ENCODE assay signal across 15 mouse cellular contexts in genomic region chr5:143255131-143255519, GRCm38 (mm10). TPM values are rescaled to one million over a fixed set of nuclear protein-coding genes. Genes with fewer than 3 reads are reported as not detected.
DNase-seq lines count a peak whose midpoint lies in the region; ATAC-seq and TF ChIP-seq lines count a peak whose summit lies in the region.
"Had no signal": no experiment of that assay in that cellular context is flagged by ENCODE, and none has a peak within 500 bp of the region (broad histone marks: within the 10 kb centered on the region; RNA-seq: fewer than 3 reads in every experiment).

No protein-coding gene starts in this region.

- H3K36me3 ChIP-seq in forebrain, embryonic 10.5 days (replicated peaks), result peaks cover 82% of the 10 kb centered on the region
- peaks cover 60% of the 10 kb centered on the region for H3K36me3 ChIP-seq in forebrain, postnatal 0 days (ENCODE audit: insufficient read depth)
- H3K36me3 ChIP-seq in intestine, embryonic 14.5 days (ENCODE audit: control insufficient read depth, insufficient read depth, low read length), result peaks cover 29% of the 10 kb centered on the region
- H3K36me3 ChIP-seq in intestine, postnatal 0 days (ENCODE audit: control insufficient read depth, insufficient read depth), result peaks cover 22% of the 10 kb centered on the region
- peaks cover 77% of the 10 kb centered on the region for H3K36me3 ChIP-seq in midbrain, embryonic 12.5 days
- H3K36me3 ChIP-seq in midbrain, embryonic 15.5 days (replicated peaks), result peaks cover 36% of the 10 kb centered on the region
- H3K36me3 ChIP-seq in midbrain, embryonic 13.5 days, result peaks cover 90% of the 10 kb centered on the region

- peaks cover 90% of the 10 kb centered on the region for H3K27me3 ChIP-seq in forebrain, embryonic 10.5 days (ENCODE audit: poor library complexity, severe bottlenecking)
- no peaks in the 10 kb centered on the region; the same call in 1 of the 2 replicates for H3K27me3 ChIP-seq in forebrain, postnatal 0 days (ENCODE audit: insufficient read depth, low read length)
- H3K27me3 ChIP-seq in intestine, embryonic 14.5 days (replicated peaks; ENCODE audit: control insufficient read depth, insufficient read depth, low read length), result peaks cover 62% of the 10 kb centered on the region
- peaks cover 47% of the 10 kb centered on the region for H3K27me3 ChIP-seq in intestine, postnatal 0 days (replicated peaks; ENCODE audit: control insufficient read depth, insufficient read depth, low read length)
- H3K27me3 ChIP-seq in midbrain, embryonic 12.5 days, result peaks cover 84% of the 10 kb centered on the region
- peaks cover 50% of the 10 kb centered on the region for H3K27me3 ChIP-seq in midbrain, embryonic 15.5 days (replicated peaks)
- H3K27me3 ChIP-seq in midbrain, embryonic 13.5 days, result peaks cover 78% of the 10 kb centered on the region

- no peak overlapping the region for H3K4me2 ChIP-seq in forebrain, postnatal 0 days (ENCODE audit: low read depth)
- H3K4me2 ChIP-seq in intestine, embryonic 14.5 days (ENCODE audit: low read length), result no peak overlapping the region
- H3K4me2 ChIP-seq in intestine, postnatal 0 days (replicated peaks; ENCODE audit: low read depth), result no peak overlapping the region
- 0 out of 2 replicates have a peak overlapping the region, but pooled peaks have one; percentile 60 for H3K4me2 ChIP-seq in midbrain, embryonic 12.5 days (replicated peaks)
- no peak overlapping the region for H3K4me2 ChIP-seq in midbrain, embryonic 15.5 days
- H3K4me2 ChIP-seq in midbrain, embryonic 13.5 days (replicated peaks), result no peak overlapping the region

- no peaks in the 10 kb centered on the region for H3K9me3 ChIP-seq in forebrain, embryonic 10.5 days
- H3K9me3 ChIP-seq in forebrain, postnatal 0 days (ENCODE audit: low read length), result no peaks in the 10 kb centered on the region
- no peaks in the 10 kb centered on the region for H3K9me3 ChIP-seq in intestine, embryonic 14.5 days (ENCODE audit: control insufficient read depth, low read length)
- H3K9me3 ChIP-seq in intestine, postnatal 0 days (ENCODE audit: control insufficient read depth), result peaks cover 6% of the 10 kb centered on the region; the same call in 1 of the 2 replicates
- no peaks in the 10 kb centered on the region for H3K9me3 ChIP-seq in midbrain, embryonic 12.5 days
- no peaks in the 10 kb centered on the region for H3K9me3 ChIP-seq in midbrain, embryonic 15.5 days
- H3K9me3 ChIP-seq in midbrain, embryonic 13.5 days, result no peaks in the 10 kb centered on the region

- ATAC-seq in forebrain, postnatal 0 days, result no peak
- no peak for ATAC-seq in intestine, embryonic 14.5 days (replicated peaks; ENCODE audit: low FRiP score, low TSS enrichment, low read depth)
- ATAC-seq in intestine, postnatal 0 days, result no peak
- no peak for ATAC-seq in midbrain, embryonic 12.5 days (ENCODE audit: low FRiP score, low read depth)
- no peak for ATAC-seq in midbrain, embryonic 15.5 days (replicated peaks)
- no peak for ATAC-seq in midbrain, embryonic 13.5 days
- ATAC-seq: inflammation-experienced regulatory T-cells, adult 6 months had no signal

- WGBS in forebrain, embryonic 10.5 days, result 6% methylated on average over 24 of the region's 24 CpGs
- whole genome bisulfite sequencing in forebrain, postnatal 0 days, result 43% methylated on average over 24 of the region's 24 CpGs
- WGBS in intestine, embryonic 14.5 days, result 48% methylated on average over 24 of the region's 24 CpGs
- 76% methylated on average over 24 of the region's 24 CpGs for WGBS in intestine, postnatal 0 days
- 16% methylated on average over 24 of the region's 24 CpGs for WGBS in midbrain, embryonic 12.5 days
- 29% methylated on average over 24 of the region's 24 CpGs for WGBS in midbrain, embryonic 15.5 days
- 19% methylated on average over 24 of the region's 24 CpGs for WGBS in midbrain, embryonic 13.5 days

- H3K9ac ChIP-seq in forebrain, postnatal 0 days, result no peak overlapping the region
- H3K9ac ChIP-seq in intestine, embryonic 14.5 days (ENCODE audit: low read length), result no peak overlapping the region
- H3K9ac ChIP-seq in intestine, postnatal 0 days (ENCODE audit: low read depth, low read length), result no peak overlapping the region
- H3K9ac ChIP-seq in midbrain, embryonic 12.5 days (replicated peaks), result no peak overlapping the region
- H3K9ac ChIP-seq in midbrain, embryonic 15.5 days, result no peak overlapping the region
- H3K9ac ChIP-seq in midbrain, embryonic 13.5 days (replicated peaks), result 0 out of 2 replicates have a peak overlapping the region, but pooled peaks have one; percentile 39
- H3K9ac ChIP-seq: liver, embryonic 14.5 days had no signal

- no peak for TF ChIP-seq CTCF in forebrain, postnatal 0 days (IDR thresholded peaks at IDR 0.05; ENCODE audit: low read depth)
- no peak for TF ChIP-seq CTCF in intestine, postnatal 0 days (IDR thresholded peaks at IDR 0.05; ENCODE audit: low read depth)

- no peak for DNase-seq in forebrain, embryonic 10.5 days (ENCODE audit: extremely low spot score, low spot score)
- DNase-seq in forebrain, postnatal 0 days, result no peak
- peak; percentile 58 for DNase-seq in intestine, embryonic 14.5 days (ENCODE audit: low spot score)
- no peak for DNase-seq in urinary bladder, postnatal 25 days (ENCODE audit: low spot score)
- DNase-seq: layer of hippocampus, postnatal 36 days; retina, postnatal 1 day had no signal

- H3K27ac ChIP-seq in forebrain, embryonic 10.5 days, result no peak overlapping the region
- no peak overlapping the region for H3K27ac ChIP-seq in forebrain, postnatal 0 days (ENCODE audit: low read depth, low read length)
- no peak overlapping the region for H3K27ac ChIP-seq in intestine, embryonic 14.5 days (ENCODE audit: low read depth)
- H3K27ac ChIP-seq in intestine, postnatal 0 days (ENCODE audit: low read depth, low read length), result no peak overlapping the region
- H3K27ac ChIP-seq in midbrain, embryonic 12.5 days (replicated peaks), result no peak overlapping the region
- H3K27ac ChIP-seq in midbrain, embryonic 15.5 days, result no peak overlapping the region
- no peak overlapping the region for H3K27ac ChIP-seq in midbrain, embryonic 13.5 days
- H3K27ac ChIP-seq: liver, embryonic 14.5 days had no signal

- H3K4me1 ChIP-seq in forebrain, embryonic 10.5 days, result peaks cover 25% of the 10 kb centered on the region
- H3K4me1 ChIP-seq in forebrain, postnatal 0 days (ENCODE audit: insufficient read depth), result no peaks in the 10 kb centered on the region
- H3K4me1 ChIP-seq in intestine, embryonic 14.5 days (replicated peaks; ENCODE audit: control insufficient read depth, insufficient read depth, low read length), result peaks cover 4% of the 10 kb centered on the region
- H3K4me1 ChIP-seq in intestine, postnatal 0 days (replicated peaks; ENCODE audit: control insufficient read depth, insufficient read depth, low read length), result no peaks in the 10 kb centered on the region
- H3K4me1 ChIP-seq in midbrain, embryonic 12.5 days, result peaks cover 23% of the 10 kb centered on the region
- peaks cover 14% of the 10 kb centered on the region for H3K4me1 ChIP-seq in midbrain, embryonic 15.5 days
- H3K4me1 ChIP-seq in midbrain, embryonic 13.5 days (replicated peaks), result peaks cover 24% of the 10 kb centered on the region

- H3K4me3 ChIP-seq in forebrain, embryonic 10.5 days, result peak overlapping the region; percentile 49
- H3K4me3 ChIP-seq in forebrain, postnatal 0 days (ENCODE audit: low read depth, low read length), result no peak overlapping the region
- H3K4me3 ChIP-seq in intestine, embryonic 14.5 days (ENCODE audit: low read depth, low read length), result no peak overlapping the region
- no peak overlapping the region for H3K4me3 ChIP-seq in intestine, postnatal 0 days (ENCODE audit: low read depth, low read length)
- H3K4me3 ChIP-seq in midbrain, embryonic 12.5 days, result peak overlapping the region; percentile 41; the same call in 1 of the 2 replicates
- no peak overlapping the region for H3K4me3 ChIP-seq in midbrain, embryonic 15.5 days
- H3K4me3 ChIP-seq in midbrain, embryonic 13.5 days (replicated peaks), result 0 out of 2 replicates have a peak overlapping the region, but pooled peaks have one; percentile 35
- H3K4me3 ChIP-seq: myocyte had no signal

RNA-seq across cellular contexts. Expression of gene Zfp316, which starts 14.7 kb away (rescaled TPM):
- polyA plus RNA-seq in forebrain, embryonic 10.5 days (2016; fragmentation: Nextera tagmentation; extraction: Ambion mirVana), result 3.1 and 3.4 TPM in 2 replicates
- total RNA-seq in forebrain, postnatal 0 days (2014; rRNA removed), result 21.5 and 29.8 TPM in 2 replicates
- polyA plus RNA-seq in forebrain, postnatal 0 days (2015; fragmentation: Nextera tagmentation; extraction: Ambion mirVana), result 5.5 and 7.5 TPM in 2 replicates
- 1.2 and 2.0 TPM in 2 replicates for polyA plus RNA-seq in intestine, embryonic 14.5 days (2014; fragmentation: Nextera tagmentation; extraction: Ambion mirVana)
- polyA plus RNA-seq in intestine, postnatal 0 days (2015; fragmentation: Nextera tagmentation; extraction: Ambion mirVana), result 0.81 and 0.86 TPM in 2 replicates
- polyA plus RNA-seq in midbrain, embryonic 12.5 days (2016; fragmentation: Nextera tagmentation; extraction: Ambion mirVana), result 17.9 and 18.4 TPM in 2 replicates
- 14.0 and 15.0 TPM in 2 replicates for polyA plus RNA-seq in midbrain, embryonic 15.5 days (2015; fragmentation: Nextera tagmentation; extraction: Ambion mirVana)
- polyA plus RNA-seq in midbrain, embryonic 13.5 days (2015; fragmentation: Nextera tagmentation; extraction: Ambion mirVana), result 8.2 and 12.1 TPM in 2 replicates

RNA-seq across cellular contexts. Expression of gene Zfp12, which starts 20.2 kb away (rescaled TPM):
- polyA plus RNA-seq in forebrain, embryonic 10.5 days (2016; fragmentation: Nextera tagmentation; extraction: Ambion mirVana), result 19.7 and 24.1 TPM in 2 replicates
- 35.2 and 37.1 TPM in 2 replicates for total RNA-seq in forebrain, postnatal 0 days (2014; rRNA removed)
- polyA plus RNA-seq in forebrain, postnatal 0 days (2015; fragmentation: Nextera tagmentation; extraction: Ambion mirVana), result 11.9 and 14.0 TPM in 2 replicates
- 14.0 and 16.6 TPM in 2 replicates for polyA plus RNA-seq in intestine, embryonic 14.5 days (2014; fragmentation: Nextera tagmentation; extraction: Ambion mirVana)
- 2.1 and 2.7 TPM in 2 replicates for polyA plus RNA-seq in intestine, postnatal 0 days (2015; fragmentation: Nextera tagmentation; extraction: Ambion mirVana)
- polyA plus RNA-seq in midbrain, embryonic 12.5 days (2016; fragmentation: Nextera tagmentation; extraction: Ambion mirVana), result 28.2 and 29.0 TPM in 2 replicates
- polyA plus RNA-seq in midbrain, embryonic 15.5 days (2015; fragmentation: Nextera tagmentation; extraction: Ambion mirVana), result 22.5 and 22.8 TPM in 2 replicates
- polyA plus RNA-seq in midbrain, embryonic 13.5 days (2015; fragmentation: Nextera tagmentation; extraction: Ambion mirVana), result 24.3 and 25.1 TPM in 2 replicates

RNA-seq across cellular contexts. Expression of gene Spdye4a, which starts 28.4 kb away (rescaled TPM):
- polyA plus RNA-seq in forebrain, embryonic 10.5 days (2016; fragmentation: Nextera tagmentation; extraction: Ambion mirVana), result not detected in 2 replicates
- not detected in 2 replicates for total RNA-seq in forebrain, postnatal 0 days (2014; rRNA removed)
- not detected in 2 replicates for polyA plus RNA-seq in forebrain, postnatal 0 days (2015; fragmentation: Nextera tagmentation; extraction: Ambion mirVana)
- polyA plus RNA-seq in intestine, embryonic 14.5 days (2014; fragmentation: Nextera tagmentation; extraction: Ambion mirVana), result not detected in 2 replicates
- polyA plus RNA-seq in intestine, postnatal 0 days (2015; fragmentation: Nextera tagmentation; extraction: Ambion mirVana), result not detected in 2 replicates
- polyA plus RNA-seq in midbrain, embryonic 12.5 days (2016; fragmentation: Nextera tagmentation; extraction: Ambion mirVana), result not detected in 2 replicates
- not detected in 2 replicates for polyA plus RNA-seq in midbrain, embryonic 15.5 days (2015; fragmentation: Nextera tagmentation; extraction: Ambion mirVana)
- polyA plus RNA-seq in midbrain, embryonic 13.5 days (2015; fragmentation: Nextera tagmentation; extraction: Ambion mirVana), result not detected in 2 replicates
- total RNA-seq: adrenal gland, postnatal 25 days; gastrocnemius, adult 18-20 months; layer of hippocampus, postnatal 36 days had no signal
- polyA plus RNA-seq: inflammation-experienced regulatory T-cells, adult 6 months; liver, embryonic 14.5 days; myocyte had no signal

RNA-seq across cellular contexts. Expression of gene Zfp853, which starts 38.3 kb away (rescaled TPM):
- polyA plus RNA-seq in forebrain, embryonic 10.5 days (2016; fragmentation: Nextera tagmentation; extraction: Ambion mirVana), result not detected in 2 replicates
- total RNA-seq in forebrain, postnatal 0 days (2014; rRNA removed), result 9.8 and 16.5 TPM in 2 replicates
- 0.18 and 0.23 TPM in 2 replicates for polyA plus RNA-seq in forebrain, postnatal 0 days (2015; fragmentation: Nextera tagmentation; extraction: Ambion mirVana)
- polyA plus RNA-seq in intestine, embryonic 14.5 days (2014; fragmentation: Nextera tagmentation; extraction: Ambion mirVana), result not detected in 2 replicates
- polyA plus RNA-seq in intestine, postnatal 0 days (2015; fragmentation: Nextera tagmentation; extraction: Ambion mirVana), result not detected in 2 replicates
- 0.08 TPM in 1 of 2 replicates, not detected in the other for polyA plus RNA-seq in midbrain, embryonic 12.5 days (2016; fragmentation: Nextera tagmentation; extraction: Ambion mirVana)
- polyA plus RNA-seq in midbrain, embryonic 15.5 days (2015; fragmentation: Nextera tagmentation; extraction: Ambion mirVana), result 0.19 and 0.34 TPM in 2 replicates
- polyA plus RNA-seq in midbrain, embryonic 13.5 days (2015; fragmentation: Nextera tagmentation; extraction: Ambion mirVana), result 0.05 and 0.06 TPM in 2 replicates
- total RNA-seq: gastrocnemius, adult 18-20 months had no signal
- polyA plus RNA-seq: inflammation-experienced regulatory T-cells, adult 6 months had no signal

Comparison
In these comparisons a context has a peak if more than half of its experiments do, and no peak if none do; other contexts are left out.
1. H3K4me3 ChIP-seq: peak in forebrain, embryonic 10.5 days (single experiment), midbrain, embryonic 12.5 days (single experiment) and midbrain, embryonic 13.5 days (single experiment); none in forebrain, postnatal 0 days (single experiment), intestine, embryonic 14.5 days (single experiment), intestine, postnatal 0 days (single experiment) and midbrain, embryonic 15.5 days (single experiment).